ENCODE assay signal across 8 mouse cellular contexts in the genomic region with DNA sequence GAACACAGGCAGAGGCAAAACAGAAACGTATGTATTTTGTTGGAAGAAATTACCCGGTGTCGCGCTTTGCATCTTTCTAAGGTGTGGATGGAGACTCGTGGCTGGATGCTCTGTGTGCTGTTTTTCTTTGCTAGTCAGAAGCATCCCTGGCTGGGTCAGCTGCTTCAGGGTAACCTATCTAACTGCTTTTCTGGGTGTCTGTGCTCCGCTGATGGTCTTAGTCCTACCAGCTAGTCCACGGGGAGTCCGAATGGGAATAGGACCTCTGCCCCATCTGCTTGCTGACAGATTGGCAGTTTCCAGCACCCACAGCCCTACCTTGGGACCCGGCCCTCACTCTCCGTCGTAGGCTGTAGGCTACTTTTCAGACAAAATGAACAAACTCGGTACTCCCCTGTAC. TPM values are rescaled to one million over a fixed set of nuclear protein-coding genes. Genes with fewer than 3 reads are reported as not detected.
DNase-seq lines count a peak whose midpoint lies in the region; ATAC-seq and TF ChIP-seq lines count a peak whose summit lies in the region.

No protein-coding gene starts in this region.

- peak overlapping the region; percentile 58 for H3K4me3 ChIP-seq in heart, postnatal 0 days (ENCODE audit: low read depth, low read length)
- H3K4me3 ChIP-seq in brown adipose tissue, adult 24 weeks (ENCODE audit: insufficient read depth, low read depth, low read length) = peak overlapping the region; percentile 60
- H3K4me3 ChIP-seq in forebrain, postnatal 0 days (ENCODE audit: low read depth, low read length) = peak overlapping the region; percentile 74
- H3K4me3 ChIP-seq in midbrain, embryonic 11.5 days (ENCODE audit: low read depth, low read length) = peak overlapping the region; percentile 67

- peaks cover 37% of the 10 kb centered on the region for H3K27me3 ChIP-seq in heart, postnatal 0 days (ENCODE audit: control insufficient read depth, insufficient read depth, low read length)
- no peaks in the 10 kb centered on the region for H3K27me3 ChIP-seq in forebrain, postnatal 0 days (ENCODE audit: insufficient read depth, low read length)
- H3K27me3 ChIP-seq in midbrain, embryonic 11.5 days (ENCODE audit: control insufficient read depth, insufficient read depth, low read length) = no peaks in the 10 kb centered on the region

- no peak for DNase-seq in heart, postnatal 0 days (ENCODE audit: low spot score)
- no peak for DNase-seq in heart, postnatal 10 days
- no peak for DNase-seq in forebrain, postnatal 0 days
- DNase-seq in midbrain, embryonic 11.5 days (ENCODE audit: low spot score, missing footprints) = peak; percentile 94
- no peak for DNase-seq in ovary, postnatal 36 days (ENCODE audit: low spot score)
- DNase-seq in urinary bladder, postnatal 10 days (ENCODE audit: low spot score) = no peak

- H3K9me3 ChIP-seq in heart, postnatal 0 days (replicated peaks; ENCODE audit: control insufficient read depth, low read length) = no peaks in the 10 kb centered on the region
- H3K9me3 ChIP-seq in forebrain, postnatal 0 days (ENCODE audit: low read length) = no peaks in the 10 kb centered on the region
- H3K9me3 ChIP-seq in midbrain, embryonic 11.5 days (ENCODE audit: control insufficient read depth, low read length) = no peaks in the 10 kb centered on the region

- no peak for TF ChIP-seq CTCF in heart, postnatal 0 days (IDR thresholded peaks at IDR 0.05; ENCODE audit: low read depth)
- no peak for TF ChIP-seq CTCF in forebrain, postnatal 0 days (IDR thresholded peaks at IDR 0.05; ENCODE audit: low read depth)

- no peak for ATAC-seq in heart, postnatal 0 days (ENCODE audit: insufficient read depth, low read depth)
- no peak for ATAC-seq in forebrain, postnatal 0 days
- no peak for ATAC-seq in midbrain, embryonic 11.5 days (ENCODE audit: low FRiP score)
- no peak for ATAC-seq in activated CD4-positive, CD25-positive, alpha-beta regulatory T cell, adult 4 months

- no peaks in the 10 kb centered on the region for H3K4me1 ChIP-seq in heart, postnatal 0 days (ENCODE audit: control insufficient read depth, insufficient read depth)
- H3K4me1 ChIP-seq in brown adipose tissue, adult 24 weeks (ENCODE audit: control insufficient read depth, insufficient read depth, insufficient read length, low read length) = peaks cover 9% of the 10 kb centered on the region
- H3K4me1 ChIP-seq in forebrain, postnatal 0 days (ENCODE audit: insufficient read depth) = peaks cover 14% of the 10 kb centered on the region; the same call in 1 of the 2 replicates
- peaks cover 45% of the 10 kb centered on the region for H3K4me1 ChIP-seq in midbrain, embryonic 11.5 days (ENCODE audit: control insufficient read depth, insufficient read depth, low read length)

- H3K27ac ChIP-seq in heart, postnatal 0 days (ENCODE audit: low read depth) = no peak overlapping the region
- H3K27ac ChIP-seq in brown adipose tissue, adult 24 weeks (replicated peaks; ENCODE audit: low read depth, low read length) = no peak overlapping the region
- peak overlapping the region; percentile 78 for H3K27ac ChIP-seq in forebrain, postnatal 0 days (ENCODE audit: low read depth, low read length)
- peak overlapping the region; percentile 17; the same call in 1 of the 2 replicates for H3K27ac ChIP-seq in midbrain, embryonic 11.5 days (ENCODE audit: low read depth, low read length)

- intact Hi-C loops in heart, postnatal 10 days (cut with DNase I) = loop anchor here (1.0 kb wide), 1 partner anchor 23 kb away; no protein-coding TSS in a partner anchor

- H3K9ac ChIP-seq in heart, postnatal 0 days (replicated peaks; ENCODE audit: low read depth, low read length) = no peak overlapping the region
- peak overlapping the region; percentile 77 for H3K9ac ChIP-seq in forebrain, postnatal 0 days
- H3K9ac ChIP-seq in midbrain, embryonic 11.5 days (ENCODE audit: low read length) = peak overlapping the region; percentile 75

- 35% methylated on average over 12 of the region's 12 CpGs for WGBS in heart, postnatal 0 days
- 12% methylated on average over 12 of the region's 12 CpGs for WGBS in forebrain, postnatal 0 days
- WGBS in midbrain, embryonic 11.5 days = 14% methylated on average over 12 of the region's 12 CpGs

- no peak for TF ChIP-seq EP300 in heart, postnatal 0 days (IDR thresholded peaks at IDR 0.05; ENCODE audit: low read depth)

- H3K4me2 ChIP-seq in heart, postnatal 0 days (ENCODE audit: low read depth, low read length) = peak overlapping the region; percentile 71
- H3K4me2 ChIP-seq in forebrain, postnatal 0 days (ENCODE audit: low read depth) = peak overlapping the region; percentile 93
- peak overlapping the region; percentile 73 for H3K4me2 ChIP-seq in midbrain, embryonic 11.5 days

- H3K36me3 ChIP-seq in heart, postnatal 0 days (replicated peaks; ENCODE audit: control insufficient read depth, insufficient read depth, low read length) = no peaks in the 10 kb centered on the region
- H3K36me3 ChIP-seq in forebrain, postnatal 0 days (ENCODE audit: insufficient read depth) = no peaks in the 10 kb centered on the region
- H3K36me3 ChIP-seq in midbrain, embryonic 11.5 days (ENCODE audit: control insufficient read depth, insufficient read depth, low read length) = no peaks in the 10 kb centered on the region

RNA-seq across cellular contexts. Expression of a gene that starts 2.0 kb away (rescaled TPM):
- total RNA-seq in heart, postnatal 0 days (2014; rRNA removed; ENCODE audit: low replicate concordance) = 14.1 and 25.0 TPM in 2 replicates
- 4.0 and 4.3 TPM in 2 replicates for polyA plus RNA-seq in heart, postnatal 0 days (2015; fragmentation: Nextera tagmentation; extraction: Ambion mirVana)
- total RNA-seq in heart, postnatal 10 days (2021) = 10 to 100 TPM; 12.2 to 13.0 TPM
- polyA plus RNA-seq in brown adipose tissue, adult 24 weeks (2012; ENCODE audit: insufficient read depth, insufficient read length, missing spikeins) = 1.0 and 1.2 TPM in 2 replicates
- 91.6 and 96.7 TPM in 2 replicates for total RNA-seq in forebrain, postnatal 0 days (2014; rRNA removed)
- 46.7 and 63.1 TPM in 2 replicates for polyA plus RNA-seq in forebrain, postnatal 0 days (2015; fragmentation: Nextera tagmentation; extraction: Ambion mirVana)
- polyA plus RNA-seq in midbrain, embryonic 11.5 days (2014; fragmentation: Nextera tagmentation; extraction: Ambion mirVana) = 44.1 and 54.4 TPM in 2 replicates
- not detected for polyA plus RNA-seq in activated CD4-positive, CD25-positive, alpha-beta regulatory T cell, adult 4 months (2017; shearing (Covaris generic))

Comparison
In these comparisons a context has a peak if more than half of its experiments do, and no peak if none do; other contexts are left out.
1. H3K27ac ChIP-seq: peak in forebrain, postnatal 0 days (single experiment) and midbrain, embryonic 11.5 days (single experiment); none in heart, postnatal 0 days (single experiment) and brown adipose tissue, adult 24 weeks (single experiment).
2. Peak in every context shown above with its lines, with median percentiles within 50 percentile points of each other: H3K4me2 ChIP-seq and H3K4me3 ChIP-seq.